Mouse (Mus musculus): ENCODE measurements around the gene Ifngr1. TPM values are rescaled to one million over a fixed set of nuclear protein-coding genes. Genes with fewer than 3 reads are reported as not detected.

Ifngr1 gene
- polyA plus RNA-seq, 1 experiment: 8.6 TPM

GRCm38 (mm10) chr10:19557696-19558095, 34.1 kb upstream of the Ifngr1 start:
- Histone ChIP-seq H3K36me3 (ENCODE audit: control insufficient read depth, insufficient read depth, low read length, poor library complexity, severe bottlenecking) (no peaks in the 10 kb centered on the region), H3K9ac (ENCODE audit: low read depth, poor library complexity, severe bottlenecking) (no peak overlapping the region), H3K4me3 (ENCODE audit: low read depth, low read length) (no peak overlapping the region), H3K4me1 (ENCODE audit: control insufficient read depth, insufficient read depth, low read length) (no peaks in the 10 kb centered on the region), H3K27me3 (ENCODE audit: control insufficient read depth, insufficient read depth, low read length, poor library complexity, severe bottlenecking) (no peaks in the 10 kb centered on the region), H3K9me3 (replicated peaks; ENCODE audit: control insufficient read depth, insufficient read depth, low read length, poor library complexity, severe bottlenecking) (no peaks in the 10 kb centered on the region), H3K27ac (ENCODE audit: insufficient read depth, low read length) (no peak overlapping the region)
- TF ChIP-seq EP300 (IDR thresholded peaks at IDR 0.05; ENCODE audit: insufficient read depth, low read depth, low read length) (no peak), CTCF (IDR thresholded peaks at IDR 0.05; ENCODE audit: low read depth, low read length) (no peak), POLR2A (IDR thresholded peaks at IDR 0.05; ENCODE audit: insufficient read depth, low read length) (no peak)

GRCm38 (mm10) chr10:19559565-19560165, 32.1 kb upstream of the Ifngr1 start:
- Histone ChIP-seq H3K4me3 (ENCODE audit: low read depth, low read length) (no peak overlapping the region), H3K36me3 (ENCODE audit: control insufficient read depth, insufficient read depth, low read length, poor library complexity, severe bottlenecking) (no peaks in the 10 kb centered on the region), H3K27me3 (ENCODE audit: control insufficient read depth, insufficient read depth, low read length, poor library complexity, severe bottlenecking) (no peaks in the 10 kb centered on the region), H3K27ac (ENCODE audit: insufficient read depth, low read length) (no peak overlapping the region), H3K9ac (ENCODE audit: low read depth, poor library complexity, severe bottlenecking) (no peak overlapping the region), H3K9me3 (replicated peaks; ENCODE audit: control insufficient read depth, insufficient read depth, low read length, poor library complexity, severe bottlenecking) (no peaks in the 10 kb centered on the region), H3K4me1 (ENCODE audit: control insufficient read depth, insufficient read depth, low read length) (no peaks in the 10 kb centered on the region)
- TF ChIP-seq POLR2A (IDR thresholded peaks at IDR 0.05; ENCODE audit: insufficient read depth, low read length): no peak
- no peak for TF ChIP-seq CTCF (IDR thresholded peaks at IDR 0.05; ENCODE audit: low read depth, low read length)
- no peak for TF ChIP-seq EP300 (IDR thresholded peaks at IDR 0.05; ENCODE audit: insufficient read depth, low read depth, low read length)

- TF ChIP-seq POLR2A (IDR thresholded peaks at IDR 0.05; ENCODE audit: insufficient read depth, low read length): no peak
- no peak for TF ChIP-seq EP300 (IDR thresholded peaks at IDR 0.05; ENCODE audit: insufficient read depth, low read depth, low read length)
Measured at GRCm38 (mm10) chr10:19562598-19562997, 29.2 kb upstream of the Ifngr1 start.

GRCm38 (mm10) chr10:19563443-19563861, 28.3 kb upstream of the Ifngr1 start:
- no peaks in the 10 kb centered on the region for H3K36me3 ChIP-seq (ENCODE audit: control insufficient read depth, insufficient read depth, low read length, poor library complexity, severe bottlenecking)
- no peaks in the 10 kb centered on the region for H3K27me3 ChIP-seq (ENCODE audit: control insufficient read depth, insufficient read depth, low read length, poor library complexity, severe bottlenecking)
- H3K9me3 ChIP-seq (replicated peaks; ENCODE audit: control insufficient read depth, insufficient read depth, low read length, poor library complexity, severe bottlenecking): no peaks in the 10 kb centered on the region
- no peak overlapping the region for H3K27ac ChIP-seq (ENCODE audit: insufficient read depth, low read length)
- no peak overlapping the region for H3K9ac ChIP-seq (ENCODE audit: low read depth, poor library complexity, severe bottlenecking)
- no peak for TF ChIP-seq EP300 (IDR thresholded peaks at IDR 0.05; ENCODE audit: insufficient read depth, low read depth, low read length)
- TF ChIP-seq CTCF (IDR thresholded peaks at IDR 0.05; ENCODE audit: low read depth, low read length): no peak
- no peak for TF ChIP-seq POLR2A (IDR thresholded peaks at IDR 0.05; ENCODE audit: insufficient read depth, low read length)
- H3K4me1 ChIP-seq (ENCODE audit: control insufficient read depth, insufficient read depth, low read length): no peaks in the 10 kb centered on the region
- no peak overlapping the region for H3K4me3 ChIP-seq (ENCODE audit: low read depth, low read length)

More at GRCm38 (mm10) chr10:19562598-19562997, 29.2 kb upstream of the Ifngr1 start:
- Histone ChIP-seq H3K4me1 (ENCODE audit: control insufficient read depth, insufficient read depth, low read length) (no peaks in the 10 kb centered on the region), H3K27ac (ENCODE audit: insufficient read depth, low read length) (no peak overlapping the region), H3K9me3 (replicated peaks; ENCODE audit: control insufficient read depth, insufficient read depth, low read length, poor library complexity, severe bottlenecking) (no peaks in the 10 kb centered on the region), H3K9ac (ENCODE audit: low read depth, poor library complexity, severe bottlenecking) (no peak overlapping the region), H3K27me3 (ENCODE audit: control insufficient read depth, insufficient read depth, low read length, poor library complexity, severe bottlenecking) (no peaks in the 10 kb centered on the region), H3K36me3 (ENCODE audit: control insufficient read depth, insufficient read depth, low read length, poor library complexity, severe bottlenecking) (no peaks in the 10 kb centered on the region), H3K4me3 (ENCODE audit: low read depth, low read length) (no peak overlapping the region)

- no peak overlapping the region for H3K27ac ChIP-seq (ENCODE audit: insufficient read depth, low read length)
- no peaks in the 10 kb centered on the region for H3K27me3 ChIP-seq (ENCODE audit: control insufficient read depth, insufficient read depth, low read length, poor library complexity, severe bottlenecking)
- H3K4me3 ChIP-seq (ENCODE audit: low read depth, low read length): no peak overlapping the region
- TF ChIP-seq EP300 (IDR thresholded peaks at IDR 0.05; ENCODE audit: insufficient read depth, low read depth, low read length) (no peak), CTCF (IDR thresholded peaks at IDR 0.05; ENCODE audit: low read depth, low read length) (no peak), POLR2A (IDR thresholded peaks at IDR 0.05; ENCODE audit: insufficient read depth, low read length) (no peak)
- H3K9me3 ChIP-seq (replicated peaks; ENCODE audit: control insufficient read depth, insufficient read depth, low read length, poor library complexity, severe bottlenecking): no peaks in the 10 kb centered on the region
- no peaks in the 10 kb centered on the region for H3K36me3 ChIP-seq (ENCODE audit: control insufficient read depth, insufficient read depth, low read length, poor library complexity, severe bottlenecking)
- no peak overlapping the region for H3K9ac ChIP-seq (ENCODE audit: low read depth, poor library complexity, severe bottlenecking)
- no peaks in the 10 kb centered on the region for H3K4me1 ChIP-seq (ENCODE audit: control insufficient read depth, insufficient read depth, low read length)
Measured at GRCm38 (mm10) chr10:19567481-19567880, 24.3 kb upstream of the Ifngr1 start.

- Histone ChIP-seq H3K9me3 (replicated peaks; ENCODE audit: control insufficient read depth, insufficient read depth, low read length, poor library complexity, severe bottlenecking) (no peaks in the 10 kb centered on the region), H3K27ac (ENCODE audit: insufficient read depth, low read length) (no peak overlapping the region)
- TF ChIP-seq POLR2A (IDR thresholded peaks at IDR 0.05; ENCODE audit: insufficient read depth, low read length) (no peak), CTCF (IDR thresholded peaks at IDR 0.05; ENCODE audit: low read depth, low read length) (no peak), EP300 (IDR thresholded peaks at IDR 0.05; ENCODE audit: insufficient read depth, low read depth, low read length) (no peak)
Measured at GRCm38 (mm10) chr10:19570288-19570687, 21.5 kb upstream of the Ifngr1 start.

More at GRCm38 (mm10) chr10:19570288-19570687, 21.5 kb upstream of the Ifngr1 start:
- Histone ChIP-seq H3K36me3 (ENCODE audit: control insufficient read depth, insufficient read depth, low read length, poor library complexity, severe bottlenecking) (no peaks in the 10 kb centered on the region), H3K4me3 (ENCODE audit: low read depth, low read length) (no peak overlapping the region), H3K4me1 (ENCODE audit: control insufficient read depth, insufficient read depth, low read length) (no peaks in the 10 kb centered on the region), H3K27me3 (ENCODE audit: control insufficient read depth, insufficient read depth, low read length, poor library complexity, severe bottlenecking) (no peaks in the 10 kb centered on the region), H3K9ac (ENCODE audit: low read depth, poor library complexity, severe bottlenecking) (no peak overlapping the region)

All from ES-Bruce4 (cell line).